Mouse (Mus musculus) thymus, adult 2 months (tissue): ENCODE results near the gene Slc9a1.

ENCODE experiments used
- CTCF ChIP-seq: fragments of 200-500 bp; IDR thresholded peaks from 2 replicates; pipeline ENCODE4 v1.5.1; 2012; ENCODE audit warnings: mild to moderate bottlenecking, control low read depth, low read length, moderate library complexity, borderline replicate concordance; ENCODE audit not compliant: control insufficient read depth, poor library complexity, insufficient read depth; ENCODE audit errors: extremely low read depth
- POLR2A ChIP-seq: fragments of 200-500 bp; IDR thresholded peaks from 2 replicates; pipeline ENCODE4 v1.6.1; 2012; ENCODE audit warnings: mild to moderate bottlenecking, low read length, control low read depth, moderate library complexity; ENCODE audit not compliant: control insufficient read depth, poor library complexity, insufficient read depth; ENCODE audit errors: extremely low read depth

DNA sequence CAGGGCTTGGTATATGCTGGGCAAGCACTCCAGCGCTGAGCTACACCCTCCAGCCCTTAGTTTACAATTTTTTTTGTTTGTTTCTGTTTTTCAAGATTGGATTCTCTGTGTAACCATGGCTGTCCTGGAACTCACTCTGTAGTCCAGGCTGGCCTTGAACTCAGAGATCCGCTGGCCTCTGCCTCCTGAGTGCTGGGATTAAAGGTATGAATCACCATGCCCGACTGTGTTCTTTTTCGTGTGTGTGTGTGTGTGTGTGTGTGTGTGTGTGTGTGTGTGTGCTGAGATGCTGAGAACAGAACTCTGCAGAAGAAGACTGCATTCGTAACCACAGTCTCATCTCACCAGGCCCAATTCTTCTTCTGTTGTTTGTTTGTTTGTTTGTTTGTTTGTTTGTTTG is 34.8 kb downstream of the Slc9a1 start:
- TF ChIP-seq POLR2A: no peak
- TF ChIP-seq CTCF: no peak
